Mouse (Mus musculus): Measurements from ENCODE around the gene L3mbtl3.

Gene L3mbtl3

DNA sequence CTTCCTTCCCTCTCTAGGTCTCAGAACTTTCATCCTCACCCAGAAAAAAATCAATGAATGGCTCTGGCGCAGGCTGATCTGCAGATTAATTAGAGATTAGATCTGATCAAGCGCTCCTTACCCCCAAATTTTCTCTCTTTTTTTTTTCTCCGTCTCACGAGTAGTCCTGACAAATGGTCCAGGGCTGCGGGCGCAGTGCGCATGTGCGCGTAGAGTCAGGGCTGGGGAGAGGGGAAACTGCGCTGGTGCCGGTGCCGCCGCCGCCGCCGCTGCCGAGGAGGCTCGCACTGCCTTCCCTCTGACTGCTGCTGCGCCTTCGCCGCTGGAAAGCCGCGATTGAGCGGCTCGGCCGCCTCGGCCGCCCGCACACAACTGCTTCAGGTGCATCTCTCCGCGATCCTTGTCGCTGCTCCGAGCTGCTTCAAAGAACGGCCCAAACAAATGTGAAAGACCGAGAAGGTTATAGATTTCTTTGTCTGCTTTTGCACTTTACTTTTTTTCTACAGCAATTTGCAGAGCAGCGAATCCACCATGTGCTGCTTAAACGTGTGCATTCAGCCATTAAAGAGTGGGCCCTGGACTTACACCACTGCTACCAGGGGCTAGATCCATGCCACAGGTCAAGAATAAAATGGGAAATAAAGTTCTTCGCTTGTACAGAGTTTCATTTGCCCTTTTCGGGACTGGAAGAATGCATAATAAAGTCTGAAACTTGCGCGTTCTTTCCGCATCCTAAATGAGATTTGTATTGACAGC is at the start of gene L3mbtl3:
L3mbtl3 (minus strand) TSS at position 182 of the 756 bp plus-strand sequence.
- DNase-seq: peak; percentile 93

DNA sequence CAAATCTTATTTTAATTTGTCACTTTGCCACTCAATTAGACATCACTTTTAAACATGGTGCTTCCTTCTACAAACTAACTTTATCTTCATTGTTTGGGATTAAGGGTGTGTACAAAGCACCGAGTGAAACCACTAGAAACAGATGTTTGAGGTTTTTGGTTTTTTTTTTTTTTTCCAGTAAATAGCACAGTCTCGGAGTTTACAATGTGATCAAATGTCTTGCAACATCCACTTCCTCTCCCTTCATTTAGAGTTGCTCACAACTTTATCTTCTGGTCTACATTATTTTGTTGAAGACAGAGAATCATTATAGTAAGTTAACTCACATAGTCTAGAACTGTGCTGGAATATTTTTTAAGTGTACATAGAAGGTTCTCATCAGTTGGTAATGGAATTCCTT is 45.4 kb upstream of the L3mbtl3 start:
- no peak for DNase-seq

DNA sequence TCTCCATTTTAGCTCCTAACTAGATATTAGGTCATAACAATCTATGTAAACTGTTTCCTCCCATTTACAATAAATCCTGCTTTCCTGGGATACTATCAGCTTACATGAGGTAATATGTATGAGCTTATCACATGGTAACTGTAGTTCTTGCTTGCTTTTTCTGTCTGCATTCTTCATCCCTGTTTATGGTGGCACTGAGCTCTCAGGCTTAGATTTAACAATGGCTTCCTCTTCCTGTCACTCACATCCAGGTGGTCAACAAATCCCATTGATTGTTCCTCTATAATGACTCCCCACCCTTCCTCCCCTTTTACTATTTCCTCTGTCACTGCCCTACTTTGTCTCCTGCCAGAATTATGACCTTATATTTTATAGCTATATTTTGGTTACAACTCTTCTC is 12.9 kb upstream of the L3mbtl3 start:
- DNase-seq: no peak

DNA sequence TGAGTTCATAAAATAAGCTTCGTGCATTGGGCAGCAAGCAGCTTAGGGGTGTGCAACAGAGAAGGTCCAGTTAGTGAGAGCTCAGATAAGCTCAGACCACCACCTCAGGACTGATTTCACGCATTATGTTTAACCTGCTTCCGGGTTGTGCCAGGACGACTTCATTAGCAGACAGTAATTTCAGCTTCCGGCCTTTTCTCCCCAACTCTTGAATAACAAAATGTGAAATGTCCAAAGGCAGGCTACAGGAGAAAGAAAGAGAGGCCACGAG is 1.5 kb upstream of the L3mbtl3 start:
- DNase-seq: no peak

DNA sequence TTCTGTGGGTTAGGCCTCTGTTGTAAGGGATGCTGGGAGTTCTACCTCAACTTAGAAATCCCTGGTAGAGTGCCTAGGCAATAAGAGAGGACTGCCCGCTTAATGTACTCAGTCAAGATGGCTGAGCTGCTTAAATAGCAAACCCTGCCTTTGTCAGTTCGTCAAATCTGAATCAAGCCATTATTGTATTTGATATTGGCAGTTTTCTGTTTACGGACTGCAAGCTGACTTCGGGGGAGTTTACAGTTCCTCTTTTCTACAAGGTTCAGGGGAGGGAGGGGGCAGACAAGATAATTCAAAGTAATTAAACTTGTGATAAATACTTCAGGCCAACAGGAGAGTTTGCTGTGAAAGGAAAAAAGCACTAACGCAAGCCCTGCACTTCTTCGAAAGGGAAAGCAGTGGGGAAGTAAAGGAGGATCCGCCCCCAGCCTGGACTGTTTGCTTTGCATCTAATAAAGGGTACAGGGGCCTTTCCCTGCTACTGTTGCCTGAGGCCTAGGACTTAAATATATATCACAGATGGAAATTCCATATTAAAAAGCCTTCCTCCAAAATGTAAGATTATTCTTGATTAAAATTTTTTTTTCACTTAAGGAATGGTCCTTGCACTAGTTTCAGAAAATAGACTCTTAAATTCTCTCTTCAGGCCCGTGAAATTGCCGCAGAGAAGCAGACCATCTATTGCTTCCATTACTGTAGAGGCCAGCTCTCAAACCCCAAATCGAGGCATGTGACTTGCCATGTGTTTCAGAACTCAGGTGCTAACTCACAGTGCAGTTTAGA is 968 bp upstream of the L3mbtl3 start:
- DNase-seq: peak; percentile 44

DNA sequence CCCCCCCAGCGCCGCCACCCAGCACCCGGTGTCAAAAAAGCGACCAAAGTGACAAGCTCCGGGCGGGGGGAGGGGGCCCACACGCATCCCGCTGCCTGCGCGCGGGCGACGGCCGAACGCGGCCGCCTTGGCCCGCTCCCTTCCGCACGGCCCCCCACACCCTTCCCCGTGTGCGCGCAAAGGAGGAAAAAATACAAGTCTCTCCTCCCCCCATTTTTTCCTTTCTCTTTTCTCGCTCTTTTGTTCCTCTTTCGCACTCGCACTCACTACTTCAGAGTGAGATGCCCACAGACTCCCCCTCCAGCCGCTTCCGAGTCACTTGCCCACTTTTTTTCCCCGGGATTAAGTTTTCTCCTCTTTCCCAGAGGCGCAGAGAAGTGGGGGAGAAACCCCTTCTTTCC is 420 bp downstream of the L3mbtl3 start:
- DNase-seq: peak; percentile 63

DNA sequence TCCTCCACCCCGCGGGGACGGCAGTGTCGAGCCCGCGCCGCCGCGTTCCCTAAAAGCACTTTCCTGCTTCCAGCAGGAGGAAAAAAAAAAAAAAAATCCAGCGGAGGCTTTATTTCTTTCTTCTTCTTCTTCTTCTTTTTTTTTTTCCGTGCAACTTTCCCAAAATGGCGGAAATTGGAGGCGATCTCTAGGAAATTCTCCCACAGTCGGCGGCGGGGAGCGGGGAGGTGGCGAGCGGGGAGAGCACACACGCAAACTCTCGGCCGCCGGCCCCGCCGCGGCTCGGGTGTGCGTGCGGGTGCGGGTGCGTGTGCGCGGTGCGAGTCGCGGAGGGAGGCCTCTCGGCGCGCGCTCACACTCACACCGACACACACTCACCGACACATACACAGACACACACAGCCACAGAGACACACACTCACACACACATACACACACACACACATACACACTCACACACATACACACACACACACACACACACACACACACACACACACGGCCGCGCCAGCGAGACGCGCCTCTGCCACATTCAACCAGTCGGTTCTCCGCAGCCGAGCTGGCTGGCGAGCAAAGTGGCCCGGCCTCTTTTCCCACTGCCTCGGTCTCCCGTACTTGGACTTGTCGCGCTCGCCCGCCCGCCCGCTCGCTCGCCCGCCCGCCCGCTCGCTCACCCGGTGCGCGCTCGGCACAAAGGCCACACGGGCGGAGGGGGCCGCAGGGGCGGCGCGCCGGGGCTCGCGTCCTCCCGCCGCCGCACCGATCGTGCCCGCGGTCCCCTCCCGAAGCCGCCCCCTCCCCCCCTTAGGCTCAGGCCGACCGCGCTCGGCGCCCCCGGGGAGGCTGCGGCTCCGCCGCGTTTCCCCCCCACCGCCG is 1.1 kb downstream of the L3mbtl3 start:
- DNase-seq: peak; percentile 75

DNA sequence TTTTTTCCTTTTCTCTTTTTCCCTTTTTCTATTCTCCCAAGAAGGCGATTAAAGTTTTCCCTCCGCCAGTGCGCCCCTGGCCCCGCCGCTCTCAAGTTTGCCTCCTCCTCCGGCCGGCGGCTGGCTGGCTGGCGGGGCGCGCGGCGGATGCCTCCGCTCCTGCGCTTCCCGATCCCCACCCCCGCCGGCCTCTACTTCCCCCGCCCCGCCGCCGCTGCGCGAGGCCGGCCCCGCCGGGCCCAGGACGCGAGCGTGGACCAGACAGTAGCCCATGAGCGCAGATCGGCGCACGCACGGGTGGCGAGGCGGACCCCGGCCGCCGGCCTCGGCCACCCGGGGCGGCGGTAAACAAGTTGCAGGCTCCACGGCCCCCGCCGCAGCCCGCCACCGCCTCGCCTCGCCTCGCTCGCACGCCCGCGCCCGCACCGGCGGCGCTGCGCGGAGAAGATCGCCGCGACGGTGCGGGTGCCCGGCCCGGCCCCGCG is 1.8 kb downstream of the L3mbtl3 start:
- DNase-seq: peak; percentile 85

DNA sequence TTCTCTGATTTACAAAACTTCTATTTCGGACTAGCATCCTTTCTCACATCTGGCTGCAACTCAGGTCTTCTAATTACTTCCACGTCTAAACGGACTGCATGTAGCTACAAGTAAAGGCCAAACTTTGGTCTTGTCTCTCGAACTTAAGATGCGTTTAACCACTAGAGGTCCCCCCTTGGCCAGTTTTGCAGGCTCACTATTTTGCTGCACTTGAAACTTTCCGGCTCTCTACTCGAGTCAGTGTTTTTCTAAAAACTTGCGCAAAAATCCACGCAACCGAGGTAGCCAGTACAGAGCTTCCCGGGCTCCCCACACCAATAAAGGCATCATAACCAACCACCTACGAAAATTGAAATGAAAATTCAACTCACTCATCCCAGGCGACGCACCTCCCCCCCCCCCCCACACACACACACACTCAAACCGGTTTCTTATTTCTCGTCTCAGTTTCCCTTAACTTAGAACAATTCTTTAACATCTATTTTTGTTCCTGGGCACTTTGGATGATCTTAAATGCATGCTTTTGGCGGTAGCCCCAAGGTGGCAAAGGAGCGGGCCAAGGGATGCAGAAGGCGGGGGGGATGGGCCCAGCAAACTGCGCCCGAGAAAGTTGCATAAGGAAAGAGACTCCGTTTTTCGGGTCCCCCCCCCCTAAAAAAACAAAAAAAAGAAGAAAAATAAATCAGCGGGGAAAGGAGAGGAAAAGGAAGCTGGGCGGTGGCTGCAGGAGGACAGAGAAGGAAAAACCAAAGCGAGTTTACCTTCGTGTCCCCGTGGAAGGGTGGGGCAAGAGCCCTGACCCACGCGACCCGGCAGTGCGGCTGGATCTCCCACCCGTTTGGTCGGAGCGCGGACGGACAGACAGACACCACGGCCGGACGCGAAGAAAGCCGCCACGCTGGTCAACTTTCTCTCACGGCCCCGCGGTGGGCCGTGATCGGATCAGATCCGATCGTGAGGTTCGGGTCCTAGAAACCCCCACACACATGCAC is 2.5 kb downstream of the L3mbtl3 start:
- DNase-seq: peak; percentile 92

DNA sequence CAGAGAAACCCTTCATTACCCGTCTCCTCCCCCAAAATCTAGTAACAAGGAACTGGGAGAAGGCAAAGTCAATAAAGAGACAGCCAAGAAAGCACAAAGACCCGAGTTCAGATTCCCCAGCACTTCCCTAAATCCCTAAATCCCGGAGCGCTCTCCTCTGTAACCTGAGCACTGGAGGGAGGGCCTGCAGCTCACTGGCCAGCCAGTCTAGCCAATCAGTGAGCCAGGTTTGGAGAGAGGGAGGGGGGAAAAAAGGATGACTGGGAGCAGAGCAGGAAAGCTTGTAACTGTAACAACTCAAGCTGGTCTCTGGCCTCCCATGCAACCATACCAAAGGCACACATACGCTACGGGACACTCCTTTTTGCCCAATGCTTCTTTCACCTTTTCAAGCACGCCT is 4.4 kb downstream of the L3mbtl3 start:
- peak; percentile 52 for DNase-seq

DNA sequence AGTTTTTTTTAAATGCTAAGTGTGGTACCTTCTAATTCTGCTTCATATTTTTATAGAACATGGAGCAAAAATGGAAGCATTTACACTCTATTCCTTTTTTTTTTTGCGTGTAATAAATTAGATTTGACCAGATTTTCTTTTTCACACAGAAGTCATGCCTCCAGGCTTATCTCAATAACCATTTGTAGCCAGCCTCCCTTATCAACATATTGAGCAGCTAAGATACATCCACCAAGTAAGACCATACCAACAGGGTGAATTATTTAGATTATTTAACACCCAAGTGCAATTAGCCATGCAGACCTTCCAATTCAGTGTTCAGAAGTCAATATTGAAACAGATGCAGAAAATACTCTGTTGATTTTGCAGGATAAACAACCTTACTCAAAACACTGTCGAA is 10.8 kb downstream of the L3mbtl3 start:
- no peak for DNase-seq

DNA sequence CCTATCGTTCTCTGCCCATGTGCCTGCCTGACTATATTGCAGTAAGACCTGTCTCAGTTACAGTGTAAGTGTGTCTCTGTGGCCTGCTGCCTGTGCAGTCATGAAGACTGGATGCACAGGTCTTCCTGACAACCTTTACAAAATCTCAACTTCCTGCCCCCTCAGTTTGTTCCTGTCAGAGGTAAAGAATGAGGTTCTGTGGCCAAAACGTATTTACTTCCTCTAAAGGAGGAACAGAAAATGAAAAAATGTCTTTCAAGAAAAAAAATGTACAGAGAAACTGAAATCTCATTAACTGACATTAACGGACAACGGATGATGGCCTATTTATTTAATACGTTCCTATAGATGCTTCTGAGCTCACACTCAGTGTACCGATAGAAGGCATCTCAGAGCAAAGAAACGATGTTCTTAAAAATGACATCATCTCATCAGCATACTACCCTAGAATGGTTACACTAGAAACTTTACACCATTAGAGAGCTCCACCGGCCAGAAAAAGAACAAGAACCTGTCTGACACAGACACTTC is 11.4 kb downstream of the L3mbtl3 start:
- no peak for DNase-seq

DNA sequence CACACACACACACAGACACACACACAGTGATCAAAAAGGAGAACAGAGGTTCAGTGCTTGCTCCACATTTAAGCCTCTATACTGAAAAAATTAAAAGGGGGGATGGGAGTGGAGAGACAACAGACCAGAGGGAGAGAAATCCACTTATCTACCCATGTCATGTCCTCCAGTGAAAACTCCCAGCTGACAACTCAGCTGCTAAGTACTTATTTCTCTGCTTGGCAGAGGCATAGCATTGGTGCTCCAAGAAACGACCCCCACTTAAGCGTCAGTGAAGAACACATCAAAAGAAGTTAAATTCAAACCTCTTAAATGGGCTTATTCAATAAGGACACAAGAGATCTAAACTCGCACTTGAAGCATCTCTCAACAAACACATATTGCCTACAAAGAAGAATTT is 12.2 kb downstream of the L3mbtl3 start:
- no peak for DNase-seq

DNA sequence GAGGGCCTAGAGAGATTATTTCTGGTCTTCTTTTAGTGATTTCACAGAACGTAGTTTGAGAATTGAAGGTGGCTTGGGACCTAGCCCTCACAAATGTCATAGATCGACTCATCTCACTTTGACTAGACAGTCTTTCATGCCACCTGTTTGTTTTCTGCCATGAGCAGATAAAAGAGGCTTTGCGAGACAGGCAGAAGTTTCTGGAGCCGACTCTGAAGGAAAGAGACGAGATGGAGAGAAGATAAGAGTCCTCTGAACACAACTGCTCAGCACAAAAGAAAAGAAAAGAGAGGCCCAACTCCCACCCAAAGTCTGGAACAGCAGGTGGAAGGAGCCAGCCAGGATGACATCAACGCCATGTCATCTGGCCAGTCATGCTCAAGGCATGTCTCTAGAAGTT is 17.0 kb downstream of the L3mbtl3 start:
- no peak for DNase-seq

DNA sequence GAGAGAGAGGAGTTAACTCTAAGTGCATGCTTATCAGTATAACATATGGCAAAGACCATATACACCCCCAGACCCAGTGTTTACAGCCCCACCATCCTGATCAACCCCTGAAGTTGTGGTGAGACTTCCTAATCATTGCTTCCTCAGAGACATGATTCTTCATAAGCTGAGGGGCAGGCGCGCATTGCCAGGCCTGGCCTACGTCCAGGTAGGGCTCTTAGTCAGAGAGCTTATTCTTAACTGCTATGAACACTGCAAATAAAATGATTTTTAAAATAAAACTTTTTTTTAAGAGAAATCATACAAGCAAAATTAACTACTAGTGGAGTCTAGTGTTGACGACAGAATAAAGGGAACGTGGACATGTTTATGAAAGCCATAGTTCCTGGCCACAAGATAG is 17.5 kb downstream of the L3mbtl3 start:
- no peak for DNase-seq

DNA sequence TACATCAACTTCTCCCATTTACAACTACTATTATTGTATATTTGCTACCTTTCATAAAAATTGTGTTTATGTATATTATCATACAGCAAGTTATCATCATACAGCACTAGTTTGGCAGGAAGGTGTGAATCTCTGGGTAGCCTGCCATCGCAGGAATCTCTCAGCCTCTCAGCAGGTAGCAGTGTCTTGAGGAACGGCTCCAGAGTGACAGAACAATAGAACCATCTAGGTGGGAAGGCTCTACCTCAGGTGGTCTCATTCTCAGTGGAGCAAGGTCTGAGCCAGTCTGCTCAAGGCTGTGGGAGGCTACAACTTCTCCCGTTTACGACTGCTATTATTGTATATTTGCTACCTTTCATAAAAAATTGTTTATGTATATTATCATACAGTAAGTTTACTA is 22.0 kb downstream of the L3mbtl3 start:
- DNase-seq: no peak

DNA sequence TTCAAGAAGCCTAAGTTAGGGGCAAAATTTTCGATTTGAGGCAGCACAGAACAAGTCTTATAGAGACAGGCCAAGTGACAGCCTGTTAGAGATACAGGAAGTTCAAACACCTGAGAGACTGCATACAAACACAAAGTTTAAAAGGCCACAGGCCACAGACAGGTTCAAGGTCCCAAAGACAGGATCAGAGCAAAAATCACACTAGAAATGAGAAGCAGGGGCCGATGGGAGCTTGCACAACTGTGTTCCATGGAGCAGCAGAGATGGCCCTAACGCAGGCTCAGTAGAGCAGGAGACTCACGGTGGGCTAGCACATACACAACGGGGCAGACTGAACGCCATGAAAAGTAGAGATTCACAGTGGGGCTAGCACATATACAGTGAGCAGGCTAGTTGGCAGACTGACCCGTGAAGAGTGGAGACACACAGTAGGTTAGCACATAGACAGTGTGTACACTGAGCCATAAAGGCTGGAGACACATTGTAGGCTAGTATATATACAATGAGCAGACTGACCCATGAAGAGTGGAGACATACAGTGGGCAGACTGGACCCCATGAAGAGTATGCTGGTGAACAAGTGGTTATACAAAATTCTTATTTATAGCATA is 24.5 kb downstream of the L3mbtl3 start:
- DNase-seq: no peak

DNA sequence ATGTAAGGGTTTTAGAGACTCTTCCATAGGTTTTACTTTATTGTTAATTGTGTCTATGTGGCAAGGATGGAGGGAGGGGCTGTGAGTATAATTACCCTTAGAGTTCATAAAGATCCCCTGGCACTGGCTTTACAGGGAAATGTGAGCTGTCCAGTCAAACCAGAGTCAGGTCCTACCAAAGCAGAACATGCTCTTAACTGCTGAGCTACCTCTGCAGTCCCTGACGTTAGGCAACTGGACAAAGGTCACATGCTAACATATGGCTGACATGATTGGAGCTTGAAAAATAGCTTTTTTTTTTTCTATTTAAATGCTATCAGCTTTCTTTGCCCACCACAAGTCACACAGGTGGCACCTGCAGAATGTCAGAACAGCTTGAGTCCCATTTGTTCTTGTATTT is 25.6 kb downstream of the L3mbtl3 start:
- DNase-seq: no peak

DNA sequence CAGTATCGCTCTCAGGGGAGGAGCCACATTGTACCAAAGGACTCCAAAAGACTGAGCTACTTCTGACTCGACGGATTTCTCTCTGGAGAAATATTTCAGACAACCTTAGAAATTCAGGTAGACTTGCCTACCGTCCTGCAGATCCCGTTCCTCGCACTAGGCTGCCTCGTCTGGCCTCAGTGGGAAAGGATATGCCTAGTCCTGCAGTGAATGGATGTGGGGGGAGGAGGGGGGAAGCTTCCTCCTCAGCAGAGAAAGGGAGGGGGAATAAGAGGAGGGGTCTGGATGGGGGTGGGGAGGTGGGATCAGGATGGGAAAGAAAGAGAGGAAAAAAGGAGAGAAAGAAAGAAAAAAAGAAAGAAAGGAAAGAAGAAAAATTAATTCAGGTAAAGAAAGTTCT is 28.2 kb downstream of the L3mbtl3 start:
- DNase-seq: no peak

DNA sequence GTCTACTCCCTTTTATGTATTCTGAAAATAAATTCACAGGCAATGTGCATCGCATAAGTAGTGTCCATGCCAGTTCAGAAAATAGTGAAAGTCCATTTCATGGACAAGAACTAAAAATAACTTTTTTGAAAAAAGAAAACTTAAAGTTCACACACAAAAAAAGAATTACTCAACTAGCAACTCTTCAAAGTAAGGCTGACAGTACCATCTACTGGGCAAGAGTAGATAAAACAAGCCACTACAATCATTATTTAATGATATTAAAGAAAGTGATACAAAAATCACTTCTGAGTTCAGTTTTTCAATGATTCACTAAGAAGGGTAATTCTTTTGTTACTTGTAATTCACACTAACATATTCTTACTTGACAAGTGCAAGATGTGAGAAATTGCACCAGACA is 29.9 kb downstream of the L3mbtl3 start:
- no peak for DNase-seq

DNA sequence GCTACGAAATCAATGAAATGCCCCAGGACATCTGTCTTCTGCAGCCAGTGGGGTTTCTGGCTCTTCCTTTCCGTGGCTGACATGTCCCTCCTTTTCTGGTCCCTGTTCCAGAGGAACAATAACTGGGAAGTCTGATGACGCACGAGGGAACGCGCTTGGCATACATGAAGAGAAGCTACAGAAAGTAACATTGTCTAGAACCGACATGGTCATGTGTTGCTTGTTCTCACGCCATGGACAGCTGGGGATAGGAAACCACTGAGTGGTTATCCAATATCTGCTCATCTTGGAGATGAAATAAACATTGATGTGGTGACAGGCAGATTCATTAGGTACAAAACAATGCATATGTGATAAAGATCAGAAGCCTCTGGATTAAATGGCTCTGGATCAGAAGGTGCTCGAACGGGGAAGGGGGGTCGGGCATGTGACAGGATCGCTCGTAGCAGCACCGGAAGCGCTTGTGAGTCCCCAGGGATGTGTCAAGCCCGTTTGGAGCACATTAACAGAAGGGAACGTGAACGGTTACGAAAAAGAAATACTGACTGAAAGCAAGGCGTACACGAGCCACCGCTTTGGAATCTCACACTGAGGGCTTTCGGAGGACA is 37.8 kb downstream of the L3mbtl3 start:
- DNase-seq: no peak

Data from embryo, embryonic 11 days (tissue).